Mouse (Mus musculus): Measurements from ENCODE around the gene Grwd1. TPM values are rescaled to one million over a fixed set of nuclear protein-coding genes. Genes with fewer than 3 reads are reported as not detected.

Grwd1 gene
- polyA plus RNA-seq, 1 experiment from 2014 or later: 37.4 TPM

- 17% methylated on average over 8 of the region's 8 CpGs for WGBS
- Histone ChIP-seq H3K27me3 (ENCODE audit: control insufficient read depth, insufficient read depth, low read length) (no peaks in the 10 kb centered on the region), H3K27ac (replicated peaks; ENCODE audit: low read depth, low read length) (no peak overlapping the region), H3K9ac (replicated peaks; ENCODE audit: low read length) (peak overlapping the region; percentile 68), H3K4me3 (replicated peaks; ENCODE audit: low read depth, low read length) (peak overlapping the region; percentile 44), H3K9me3 (ENCODE audit: control insufficient read depth, low read length) (no peaks in the 10 kb centered on the region), H3K36me3 (ENCODE audit: control insufficient read depth, insufficient read depth, low read length) (no peaks in the 10 kb centered on the region), H3K4me1 (ENCODE audit: control insufficient read depth, insufficient read depth, low read length) (peaks cover 46% of the 10 kb centered on the region), H3K4me2 (ENCODE audit: low read length) (peak overlapping the region; percentile 75)
- DNase-seq (peak; percentile 49), ATAC-seq (ENCODE audit: low FRiP score, low TSS enrichment) (no peak)
Observed at GRCm38 (mm10) chr7:45869107-45869670, 38.4 kb upstream of the Grwd1 start.

DNA sequence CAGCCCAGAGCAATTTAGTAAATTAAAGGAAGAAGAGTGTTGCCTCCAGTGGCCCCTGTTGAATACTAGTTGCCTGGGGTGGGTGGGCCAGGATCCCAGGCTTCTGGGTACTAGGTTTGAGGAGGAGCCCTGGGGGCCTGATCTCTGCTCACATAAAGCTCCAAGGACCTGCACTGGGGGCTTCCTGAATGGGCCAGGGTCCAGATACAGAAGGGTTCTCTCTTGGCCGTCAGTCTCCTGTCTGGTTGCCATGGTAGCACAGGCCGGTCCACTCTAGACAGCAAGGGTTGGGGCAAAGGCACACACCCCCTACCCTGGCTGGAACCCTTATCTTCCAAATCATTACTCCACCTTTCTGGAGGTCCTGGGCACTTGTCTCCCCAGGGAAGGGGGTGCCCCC lies 37.1 kb upstream of the Grwd1 start:
- no peaks in the 10 kb centered on the region for H3K27me3 ChIP-seq (ENCODE audit: control insufficient read depth, insufficient read depth, low read length)
- no peak for ATAC-seq (ENCODE audit: low FRiP score, low TSS enrichment)
- DNase-seq: peak; percentile 53
- no peaks in the 10 kb centered on the region for H3K9me3 ChIP-seq (ENCODE audit: control insufficient read depth, low read length)
- peaks cover 39% of the 10 kb centered on the region for H3K4me1 ChIP-seq (ENCODE audit: control insufficient read depth, insufficient read depth, low read length)
- peak overlapping the region; percentile 74; the same call in 1 of the 2 replicates for H3K9ac ChIP-seq (replicated peaks; ENCODE audit: low read length)
- no peak overlapping the region for H3K4me3 ChIP-seq (replicated peaks; ENCODE audit: low read depth, low read length)
- H3K36me3 ChIP-seq (ENCODE audit: control insufficient read depth, insufficient read depth, low read length): no peaks in the 10 kb centered on the region
- H3K27ac ChIP-seq (replicated peaks; ENCODE audit: low read depth, low read length): no peak overlapping the region
- 0% methylated on average over 2 of the region's 2 CpGs for WGBS
- peak overlapping the region; percentile 75 for H3K4me2 ChIP-seq (ENCODE audit: low read length)

GRCm38 (mm10) chr7:45865925-45866910 lies 35.5 kb upstream of the Grwd1 start:
- ATAC-seq (ENCODE audit: low FRiP score, low TSS enrichment) (peak; percentile 62), DNase-seq (peak; percentile 95)
- Histone ChIP-seq H3K4me3 (replicated peaks; ENCODE audit: low read depth, low read length) (peak overlapping the region; percentile 54), H3K4me2 (ENCODE audit: low read length) (peak overlapping the region; percentile 75), H3K9me3 (ENCODE audit: control insufficient read depth, low read length) (no peaks in the 10 kb centered on the region), H3K4me1 (ENCODE audit: control insufficient read depth, insufficient read depth, low read length) (peaks cover 37% of the 10 kb centered on the region), H3K36me3 (ENCODE audit: control insufficient read depth, insufficient read depth, low read length) (no peaks in the 10 kb centered on the region), H3K27ac (replicated peaks; ENCODE audit: low read depth, low read length) (0 out of 2 replicates have a peak overlapping the region, but pooled peaks have one; percentile 55), H3K27me3 (ENCODE audit: control insufficient read depth, insufficient read depth, low read length) (no peaks in the 10 kb centered on the region), H3K9ac (replicated peaks; ENCODE audit: low read length) (peak overlapping the region; percentile 74)
- under 1% methylated on average over 117 of the region's 117 CpGs for WGBS

GRCm38 (mm10) chr7:45864435-45864834 lies 33.7 kb upstream of the Grwd1 start:
- H3K27me3 ChIP-seq (ENCODE audit: control insufficient read depth, insufficient read depth, low read length): no peaks in the 10 kb centered on the region
- H3K27ac ChIP-seq (replicated peaks; ENCODE audit: low read depth, low read length): no peak overlapping the region
- no peak overlapping the region for H3K4me2 ChIP-seq (ENCODE audit: low read length)
- DNase-seq (no peak), ATAC-seq (ENCODE audit: low FRiP score, low TSS enrichment) (no peak)
- H3K4me3 ChIP-seq (replicated peaks; ENCODE audit: low read depth, low read length): no peak overlapping the region
- no peaks in the 10 kb centered on the region for H3K36me3 ChIP-seq (ENCODE audit: control insufficient read depth, insufficient read depth, low read length)
- H3K9me3 ChIP-seq (ENCODE audit: control insufficient read depth, low read length): no peaks in the 10 kb centered on the region
- no peak overlapping the region for H3K9ac ChIP-seq (replicated peaks; ENCODE audit: low read length)
- WGBS: 71% methylated on average over 3 of the region's 3 CpGs
- H3K4me1 ChIP-seq (ENCODE audit: control insufficient read depth, insufficient read depth, low read length): peaks cover 20% of the 10 kb centered on the region

GRCm38 (mm10) chr7:45862804-45863203 lies 32.1 kb upstream of the Grwd1 start:
- Histone ChIP-seq H3K4me2 (ENCODE audit: low read length) (no peak overlapping the region), H3K36me3 (ENCODE audit: control insufficient read depth, insufficient read depth, low read length) (no peaks in the 10 kb centered on the region), H3K4me3 (replicated peaks; ENCODE audit: low read depth, low read length) (no peak overlapping the region), H3K27me3 (ENCODE audit: control insufficient read depth, insufficient read depth, low read length) (no peaks in the 10 kb centered on the region), H3K4me1 (ENCODE audit: control insufficient read depth, insufficient read depth, low read length) (peaks cover 8% of the 10 kb centered on the region), H3K9me3 (ENCODE audit: control insufficient read depth, low read length) (no peaks in the 10 kb centered on the region), H3K9ac (replicated peaks; ENCODE audit: low read length) (no peak overlapping the region), H3K27ac (replicated peaks; ENCODE audit: low read depth, low read length) (no peak overlapping the region)
- WGBS: 89% methylated on average over 7 of the region's 7 CpGs
- DNase-seq (no peak), ATAC-seq (ENCODE audit: low FRiP score, low TSS enrichment) (no peak)

DNA sequence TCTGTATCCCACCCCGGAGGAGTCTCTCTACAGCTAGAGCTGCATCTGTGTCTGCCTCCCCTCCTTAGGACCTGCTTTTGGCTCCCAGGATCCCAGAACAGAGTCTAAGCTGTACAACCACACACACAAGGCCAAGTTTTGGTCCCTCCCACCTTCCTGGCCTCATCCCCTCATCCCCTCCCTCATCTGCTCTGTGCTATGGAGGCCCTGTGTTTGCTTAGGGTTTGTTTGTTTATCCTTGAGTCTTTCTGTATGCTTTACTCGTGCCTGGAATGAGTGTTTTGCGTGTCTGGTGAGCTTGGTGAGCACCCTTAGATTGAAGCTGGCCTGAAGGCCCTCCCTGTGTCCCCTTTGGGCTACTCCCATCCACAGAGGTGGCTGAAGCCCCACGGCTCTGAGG lies 28.3 kb upstream of the Grwd1 start:
- no peak overlapping the region for H3K4me3 ChIP-seq (replicated peaks; ENCODE audit: low read depth, low read length)
- WGBS: 64% methylated on average over 4 of the region's 4 CpGs
- H3K4me2 ChIP-seq (ENCODE audit: low read length): no peak overlapping the region
- no peak overlapping the region for H3K9ac ChIP-seq (replicated peaks; ENCODE audit: low read length)
- peaks cover 10% of the 10 kb centered on the region for H3K4me1 ChIP-seq (ENCODE audit: control insufficient read depth, insufficient read depth, low read length)
- H3K27me3 ChIP-seq (ENCODE audit: control insufficient read depth, insufficient read depth, low read length): peaks cover 15% of the 10 kb centered on the region
- ATAC-seq (ENCODE audit: low FRiP score, low TSS enrichment) (no peak), DNase-seq (no peak)
- H3K27ac ChIP-seq (replicated peaks; ENCODE audit: low read depth, low read length): no peak overlapping the region
- H3K36me3 ChIP-seq (ENCODE audit: control insufficient read depth, insufficient read depth, low read length): no peaks in the 10 kb centered on the region
- no peaks in the 10 kb centered on the region for H3K9me3 ChIP-seq (ENCODE audit: control insufficient read depth, low read length)

- Histone ChIP-seq H3K4me2 (ENCODE audit: low read length) (peak overlapping the region; percentile 52), H3K4me1 (ENCODE audit: control insufficient read depth, insufficient read depth, low read length) (peaks cover 10% of the 10 kb centered on the region), H3K4me3 (replicated peaks; ENCODE audit: low read depth, low read length) (peak overlapping the region; percentile 25), H3K9ac (replicated peaks; ENCODE audit: low read length) (peak overlapping the region; percentile 20; the same call in 1 of the 2 replicates), H3K27ac (replicated peaks; ENCODE audit: low read depth, low read length) (no peak overlapping the region), H3K27me3 (ENCODE audit: control insufficient read depth, insufficient read depth, low read length) (peaks cover 15% of the 10 kb centered on the region), H3K9me3 (ENCODE audit: control insufficient read depth, low read length) (no peaks in the 10 kb centered on the region), H3K36me3 (ENCODE audit: control insufficient read depth, insufficient read depth, low read length) (no peaks in the 10 kb centered on the region)
- ATAC-seq (ENCODE audit: low FRiP score, low TSS enrichment) (no peak; the same call in 1 of the 2 replicates), DNase-seq (peak; percentile 40)
- 4% methylated on average over 30 of the region's 30 CpGs for WGBS
Observed at GRCm38 (mm10) chr7:45856950-45857901, 26.5 kb upstream of the Grwd1 start.

GRCm38 (mm10) chr7:45853089-45853488 lies 22.3 kb upstream of the Grwd1 start:
- ATAC-seq (ENCODE audit: low FRiP score, low TSS enrichment) (no peak), DNase-seq (no peak)
- Histone ChIP-seq H3K4me1 (ENCODE audit: control insufficient read depth, insufficient read depth, low read length) (peaks cover 9% of the 10 kb centered on the region), H3K4me3 (replicated peaks; ENCODE audit: low read depth, low read length) (no peak overlapping the region), H3K9ac (replicated peaks; ENCODE audit: low read length) (no peak overlapping the region), H3K27ac (replicated peaks; ENCODE audit: low read depth, low read length) (no peak overlapping the region), H3K27me3 (ENCODE audit: control insufficient read depth, insufficient read depth, low read length) (peaks cover 15% of the 10 kb centered on the region), H3K36me3 (ENCODE audit: control insufficient read depth, insufficient read depth, low read length) (no peaks in the 10 kb centered on the region), H3K4me2 (ENCODE audit: low read length) (no peak overlapping the region), H3K9me3 (ENCODE audit: control insufficient read depth, low read length) (no peaks in the 10 kb centered on the region)
- 85% methylated on average over 12 of the region's 12 CpGs for WGBS

Data from midbrain, embryonic 14.5 days (tissue).